Mouse (Mus musculus): ENCODE measurements around the gene Epha6. TPM values are rescaled to one million over a fixed set of nuclear protein-coding genes. Genes with fewer than 3 reads are reported as not detected.

The Epha6 gene
- polyA plus RNA-seq, 1 experiment from 2014 or later, result 0.08 TPM

- no peak for TF ChIP-seq CTCF (IDR thresholded peaks at IDR 0.05; ENCODE audit: low read depth)
- Histone ChIP-seq H3K27ac (no peak overlapping the region), H3K4me2 (ENCODE audit: low read length) (no peak overlapping the region), H3K9me3 (replicated peaks; ENCODE audit: low read length) (no peaks in the 10 kb centered on the region), H3K36me3 (ENCODE audit: insufficient read depth, low read length) (no peaks in the 10 kb centered on the region), H3K9ac (ENCODE audit: low read depth, low read length) (no peak overlapping the region), H3K27me3 (ENCODE audit: insufficient read depth, low read length) (no peaks in the 10 kb centered on the region), H3K4me3 (replicated peaks; ENCODE audit: low read depth, low read length) (no peak overlapping the region), H3K4me1 (replicated peaks; ENCODE audit: insufficient read depth, low read length) (no peaks in the 10 kb centered on the region)
- ATAC-seq (replicated peaks; ENCODE audit: low FRiP score, low read depth) (no peak), DNase-seq (ENCODE audit: low spot score) (no peak)
- WGBS, result 78% methylated on average over 2 of the region's 2 CpGs
Measured at GRCm38 (mm10) chr16:60274109-60274508, 331.2 kb downstream of the Epha6 start.

GRCm38 (mm10) chr16:60266367-60267351 lies 338.7 kb downstream of the Epha6 start:
- Histone ChIP-seq H3K27ac (no peak overlapping the region), H3K4me2 (ENCODE audit: low read length) (no peak overlapping the region), H3K4me1 (replicated peaks; ENCODE audit: insufficient read depth, low read length) (no peaks in the 10 kb centered on the region), H3K27me3 (ENCODE audit: insufficient read depth, low read length) (no peaks in the 10 kb centered on the region), H3K9me3 (replicated peaks; ENCODE audit: low read length) (no peaks in the 10 kb centered on the region), H3K9ac (ENCODE audit: low read depth, low read length) (no peak overlapping the region), H3K36me3 (ENCODE audit: insufficient read depth, low read length) (no peaks in the 10 kb centered on the region), H3K4me3 (replicated peaks; ENCODE audit: low read depth, low read length) (no peak overlapping the region)
- WGBS, result 86% methylated on average over 9 of the region's 9 CpGs
- TF ChIP-seq CTCF (IDR thresholded peaks at IDR 0.05; ENCODE audit: low read depth), result no peak
- DNase-seq (ENCODE audit: low spot score) (no peak), ATAC-seq (replicated peaks; ENCODE audit: low FRiP score, low read depth) (no peak)

- no peaks in the 10 kb centered on the region for H3K36me3 ChIP-seq (ENCODE audit: insufficient read depth, low read length)
- ATAC-seq (replicated peaks; ENCODE audit: low FRiP score, low read depth), result no peak
- DNase-seq (ENCODE audit: low spot score), result no peak
- TF ChIP-seq CTCF (IDR thresholded peaks at IDR 0.05; ENCODE audit: low read depth), result no peak
- H3K27ac ChIP-seq, result no peak overlapping the region
- WGBS, result 66% methylated on average over 6 of the region's 6 CpGs
- H3K4me3 ChIP-seq (replicated peaks; ENCODE audit: low read depth, low read length), result no peak overlapping the region
- no peaks in the 10 kb centered on the region for H3K4me1 ChIP-seq (replicated peaks; ENCODE audit: insufficient read depth, low read length)
- no peak overlapping the region for H3K9ac ChIP-seq (ENCODE audit: low read depth, low read length)
- H3K9me3 ChIP-seq (replicated peaks; ENCODE audit: low read length), result no peaks in the 10 kb centered on the region
- H3K27me3 ChIP-seq (ENCODE audit: insufficient read depth, low read length), result no peaks in the 10 kb centered on the region
- H3K4me2 ChIP-seq (ENCODE audit: low read length), result no peak overlapping the region
Measured at GRCm38 (mm10) chr16:60264719-60265508, 340.4 kb downstream of the Epha6 start.

GRCm38 (mm10) chr16:60258151-60258635 lies 347.1 kb downstream of the Epha6 start:
- Histone ChIP-seq H3K4me2 (ENCODE audit: low read length) (no peak overlapping the region), H3K4me1 (replicated peaks; ENCODE audit: insufficient read depth, low read length) (no peaks in the 10 kb centered on the region), H3K27ac (no peak overlapping the region), H3K9ac (ENCODE audit: low read depth, low read length) (no peak overlapping the region), H3K4me3 (replicated peaks; ENCODE audit: low read depth, low read length) (no peak overlapping the region), H3K27me3 (ENCODE audit: insufficient read depth, low read length) (no peaks in the 10 kb centered on the region), H3K36me3 (ENCODE audit: insufficient read depth, low read length) (no peaks in the 10 kb centered on the region), H3K9me3 (replicated peaks; ENCODE audit: low read length) (no peaks in the 10 kb centered on the region)
- ATAC-seq (replicated peaks; ENCODE audit: low FRiP score, low read depth) (no peak), DNase-seq (ENCODE audit: low spot score) (no peak)
- no peak for TF ChIP-seq CTCF (IDR thresholded peaks at IDR 0.05; ENCODE audit: low read depth)
- WGBS, result 77% methylated on average over 7 of the region's 7 CpGs

GRCm38 (mm10) chr16:60257623-60258022 lies 347.7 kb downstream of the Epha6 start:
- Histone ChIP-seq H3K36me3 (ENCODE audit: insufficient read depth, low read length) (no peaks in the 10 kb centered on the region), H3K9me3 (replicated peaks; ENCODE audit: low read length) (no peaks in the 10 kb centered on the region), H3K4me3 (replicated peaks; ENCODE audit: low read depth, low read length) (no peak overlapping the region), H3K27ac (no peak overlapping the region), H3K27me3 (ENCODE audit: insufficient read depth, low read length) (no peaks in the 10 kb centered on the region), H3K9ac (ENCODE audit: low read depth, low read length) (no peak overlapping the region), H3K4me2 (ENCODE audit: low read length) (no peak overlapping the region), H3K4me1 (replicated peaks; ENCODE audit: insufficient read depth, low read length) (no peaks in the 10 kb centered on the region)
- ATAC-seq (replicated peaks; ENCODE audit: low FRiP score, low read depth) (no peak), DNase-seq (ENCODE audit: low spot score) (no peak)
- no peak for TF ChIP-seq CTCF (IDR thresholded peaks at IDR 0.05; ENCODE audit: low read depth)
- WGBS, result 84% methylated on average over 2 of the region's 2 CpGs

- no peaks in the 10 kb centered on the region for H3K4me1 ChIP-seq (replicated peaks; ENCODE audit: insufficient read depth, low read length)
- H3K4me3 ChIP-seq (replicated peaks; ENCODE audit: low read depth, low read length), result no peak overlapping the region
- H3K36me3 ChIP-seq (ENCODE audit: insufficient read depth, low read length), result no peaks in the 10 kb centered on the region
- no peak for DNase-seq (ENCODE audit: low spot score)
- no peaks in the 10 kb centered on the region for H3K9me3 ChIP-seq (replicated peaks; ENCODE audit: low read length)
- WGBS, result 73% methylated on average over 4 of the region's 4 CpGs
- no peak overlapping the region for H3K9ac ChIP-seq (ENCODE audit: low read depth, low read length)
- H3K27ac ChIP-seq, result no peak overlapping the region
- TF ChIP-seq CTCF (IDR thresholded peaks at IDR 0.05; ENCODE audit: low read depth), result no peak
- H3K4me2 ChIP-seq (ENCODE audit: low read length), result no peak overlapping the region
- no peak for ATAC-seq (replicated peaks; ENCODE audit: low FRiP score, low read depth)
- H3K27me3 ChIP-seq (ENCODE audit: insufficient read depth, low read length), result no peaks in the 10 kb centered on the region
Measured at GRCm38 (mm10) chr16:60257044-60257443, 348.3 kb downstream of the Epha6 start.

Data from kidney, postnatal 0 days (tissue).